Mouse (Mus musculus) intestine, embryonic 16.5 days (tissue): ENCODE measurements at regions not wholly inside any gene's neighbourhood (a gene's known extent, or its start where the extent isn't known, plus 50 kb on each side); places are given as distances from the start of the nearest gene placed in this dataset.

Source experiments
- ATAC-seq: fragments of 200-750 bp; cut with Nextera tagmentation; 2 replicates; pipeline ENCODE4 v1.8.0; 2017; ENCODE audit warnings: moderate TSS enrichment, moderate library complexity
- H3K27ac ChIP-seq: fragments of 300-500 bp; sonication (generic); 2 replicates; pipeline ENCODE4 v1.5.1; 2014; ENCODE audit warnings: mild to moderate bottlenecking, low read length
- H3K27me3 ChIP-seq: fragments of 300-500 bp; sonication (generic); replicated peaks from 2 replicates; pipeline ENCODE4 v1.6.1; 2014; ENCODE audit warnings: low read length, control low read depth, mixed read lengths; ENCODE audit not compliant: control insufficient read depth, insufficient read depth
- H3K36me3 ChIP-seq: fragments of 300-500 bp; sonication (generic); 2 replicates; pipeline ENCODE4 v1.6.1; 2014; ENCODE audit warnings: low read length, control low read depth; ENCODE audit not compliant: control insufficient read depth, insufficient read depth
- H3K4me1 ChIP-seq: fragments of 300-500 bp; sonication (generic); 2 replicates; pipeline ENCODE4 v1.6.1; 2014; ENCODE audit warnings: low read length, control low read depth, mixed read lengths; ENCODE audit not compliant: control insufficient read depth, insufficient read depth
- H3K4me2 ChIP-seq: fragments of 300-500 bp; sonication (generic); 2 replicates; pipeline ENCODE4 v1.6.1; 2014; ENCODE audit warnings: low read depth, low read length, control low read depth
- H3K4me3 ChIP-seq: fragments of 300-500 bp; sonication (generic); 2 replicates; pipeline ENCODE4 v1.5.1; 2014; ENCODE audit warnings: mild to moderate bottlenecking, low read length
- H3K9ac ChIP-seq: fragments of 300-500 bp; sonication (generic); 2 replicates; pipeline ENCODE4 v1.6.1; 2014; ENCODE audit warnings: low read depth, low read length
- H3K9me3 ChIP-seq: fragments of 300-500 bp; sonication (generic); 2 replicates; pipeline ENCODE4 v1.6.1; 2016; ENCODE audit warnings: low read length, control low read depth; ENCODE audit not compliant: control insufficient read depth
- WGBS: fragments of 180-500 bp; shearing (Covaris S2); extraction: QIAGEN DNeasy Blood & Tissue Kit; methylation state at CpG from one replicate; pipeline ENCODE4 v1.1.7; 2014; 5-methylcytosine and 5-hydroxymethylcytosine counted together

DNA sequence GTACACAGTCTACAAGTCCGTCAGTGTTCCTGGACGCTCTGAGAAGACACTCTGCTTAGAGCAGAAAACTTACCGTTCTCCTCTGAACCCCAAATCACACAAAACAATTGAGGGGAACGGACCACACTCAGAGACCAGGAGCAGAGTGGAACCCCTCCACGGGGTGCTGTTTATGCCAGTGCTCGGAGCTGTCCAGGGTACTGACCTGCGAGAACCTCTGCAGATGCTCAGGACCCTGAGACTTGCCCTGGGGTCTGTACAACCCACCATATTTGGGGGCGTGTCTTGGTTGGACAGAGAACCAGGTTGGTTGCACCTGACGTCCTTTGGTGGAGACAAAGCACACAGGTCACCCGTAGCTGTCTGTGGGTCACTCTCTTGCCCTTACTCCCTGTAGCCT lies 177.3 kb upstream of the Mvb12b start:
- Histone ChIP-seq H3K27me3 (no peaks in the 10 kb centered on the region), H3K4me2 (no peak overlapping the region), H3K4me3 (no peak overlapping the region), H3K9ac (no peak overlapping the region), H3K36me3 (no peaks in the 10 kb centered on the region), H3K9me3 (no peaks in the 10 kb centered on the region), H3K27ac (no peak overlapping the region), H3K4me1 (no peaks in the 10 kb centered on the region)
- WGBS = 37% methylated on average over 10 of the region's 10 CpGs
- no peak for ATAC-seq

DNA sequence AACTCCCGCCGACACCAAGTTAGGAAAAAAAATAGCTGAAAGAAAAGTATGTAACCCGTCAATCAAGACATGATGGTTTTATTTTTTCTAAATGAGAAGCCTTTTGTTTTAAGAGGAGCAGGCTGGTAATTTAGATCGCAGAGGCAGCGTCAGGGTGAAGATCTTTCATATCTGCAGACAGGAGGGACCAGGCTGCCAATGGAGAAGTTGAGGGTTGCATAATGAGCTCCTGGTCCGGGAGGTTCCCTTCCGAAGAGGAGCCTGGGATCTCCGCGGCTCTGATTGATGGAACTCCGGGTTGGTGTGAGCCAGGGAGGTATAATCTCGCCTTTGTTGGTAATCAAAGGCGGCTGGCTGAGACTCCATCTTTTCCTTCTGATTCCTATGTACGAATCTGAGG lies 168.8 kb upstream of the Mvb12b start:
- no peak overlapping the region for H3K4me2 ChIP-seq

DNA sequence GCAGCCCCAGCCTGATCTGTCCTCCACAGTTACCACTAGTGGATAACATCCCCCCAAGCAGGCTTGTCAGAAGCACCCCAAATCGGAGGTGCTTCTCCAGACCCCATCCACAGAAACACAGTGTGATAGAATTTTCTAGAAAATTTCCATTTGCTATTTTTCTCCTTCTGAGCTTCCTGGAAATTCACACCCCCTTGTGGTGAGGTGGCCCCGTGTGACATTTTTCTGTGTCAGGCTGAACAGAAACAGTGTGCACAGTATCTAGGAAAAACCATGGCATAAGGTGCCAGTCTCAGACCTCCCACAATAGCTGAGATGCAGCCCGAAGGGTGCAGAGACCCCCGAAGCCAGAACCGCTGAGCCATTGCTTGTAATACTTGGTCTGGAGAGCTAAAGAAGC lies 155.3 kb upstream of the Mvb12b start:
- WGBS = 86% methylated on average over 5 of the region's 5 CpGs
- no peak overlapping the region for H3K4me2 ChIP-seq
- no peak overlapping the region for H3K9ac ChIP-seq

More for the DNA sequence above, 168.8 kb upstream of the Mvb12b start:
- Histone ChIP-seq H3K36me3 (no peaks in the 10 kb centered on the region), H3K4me1 (no peaks in the 10 kb centered on the region), H3K27ac (no peak overlapping the region), H3K9ac (no peak overlapping the region), H3K27me3 (no peaks in the 10 kb centered on the region), H3K9me3 (no peaks in the 10 kb centered on the region), H3K4me3 (no peak overlapping the region)
- ATAC-seq = no peak
- 74% methylated on average over 13 of the region's 13 CpGs for WGBS

DNA sequence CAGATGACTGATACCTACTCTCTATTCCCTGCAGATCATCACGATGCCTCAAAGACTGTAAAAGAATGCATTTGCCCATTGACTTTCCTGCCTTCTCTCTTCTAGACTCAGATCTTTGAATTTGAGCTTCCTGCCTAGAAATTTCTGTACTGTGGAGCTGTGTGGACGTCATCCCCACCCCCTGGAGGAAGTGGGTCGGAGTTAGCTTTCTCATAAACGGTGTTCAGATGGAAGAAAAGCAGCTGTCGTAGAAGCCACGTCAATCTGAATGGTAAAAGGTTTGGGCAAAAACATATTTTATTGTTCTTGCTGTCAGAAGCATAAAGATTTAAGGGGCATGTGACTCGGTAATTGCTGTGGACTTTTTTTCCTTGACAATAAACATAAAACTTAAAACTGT lies 154.6 kb upstream of the Mvb12b start:
- Histone ChIP-seq H3K36me3 (no peaks in the 10 kb centered on the region), H3K27me3 (no peaks in the 10 kb centered on the region), H3K27ac (no peak overlapping the region), H3K4me3 (no peak overlapping the region), H3K9me3 (no peaks in the 10 kb centered on the region), H3K9ac (no peak overlapping the region), H3K4me1 (no peaks in the 10 kb centered on the region), H3K4me2 (no peak overlapping the region)
- WGBS = 37% methylated on average over 7 of the region's 7 CpGs
- no peak for ATAC-seq

More for the DNA sequence above, 155.3 kb upstream of the Mvb12b start:
- no peaks in the 10 kb centered on the region for H3K4me1 ChIP-seq
- ATAC-seq = no peak
- no peak overlapping the region for H3K4me3 ChIP-seq
- H3K27me3 ChIP-seq = no peaks in the 10 kb centered on the region
- no peak overlapping the region for H3K27ac ChIP-seq
- H3K9me3 ChIP-seq = no peaks in the 10 kb centered on the region
- H3K36me3 ChIP-seq = no peaks in the 10 kb centered on the region

DNA sequence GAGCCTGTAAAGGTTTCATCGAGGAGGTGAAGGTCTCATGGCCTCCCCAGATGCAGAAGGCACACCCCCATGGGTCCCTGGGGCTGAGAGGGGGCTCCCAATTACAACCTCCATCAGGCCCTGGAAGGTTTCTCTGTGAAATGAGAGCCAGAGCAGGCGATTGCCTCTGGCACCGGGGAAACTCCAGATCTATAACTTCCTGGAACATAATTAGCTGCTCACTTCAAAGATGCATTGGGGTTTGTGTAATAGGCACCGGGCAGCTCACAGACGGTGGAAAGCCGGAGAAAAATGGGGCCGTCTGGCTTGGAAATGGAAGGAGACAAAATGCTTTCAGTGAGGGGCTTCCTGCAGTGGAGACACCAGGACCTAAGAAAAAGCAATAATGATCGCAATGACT lies 151.2 kb upstream of the Mvb12b start:
- ATAC-seq = no peak
- H3K4me2 ChIP-seq = no peak overlapping the region
- H3K27me3 ChIP-seq = no peaks in the 10 kb centered on the region
- H3K36me3 ChIP-seq = no peaks in the 10 kb centered on the region
- no peaks in the 10 kb centered on the region for H3K9me3 ChIP-seq
- H3K27ac ChIP-seq = no peak overlapping the region
- WGBS = 59% methylated on average over 8 of the region's 8 CpGs
- H3K4me1 ChIP-seq = no peaks in the 10 kb centered on the region
- H3K9ac ChIP-seq = no peak overlapping the region
- no peak overlapping the region for H3K4me3 ChIP-seq

DNA sequence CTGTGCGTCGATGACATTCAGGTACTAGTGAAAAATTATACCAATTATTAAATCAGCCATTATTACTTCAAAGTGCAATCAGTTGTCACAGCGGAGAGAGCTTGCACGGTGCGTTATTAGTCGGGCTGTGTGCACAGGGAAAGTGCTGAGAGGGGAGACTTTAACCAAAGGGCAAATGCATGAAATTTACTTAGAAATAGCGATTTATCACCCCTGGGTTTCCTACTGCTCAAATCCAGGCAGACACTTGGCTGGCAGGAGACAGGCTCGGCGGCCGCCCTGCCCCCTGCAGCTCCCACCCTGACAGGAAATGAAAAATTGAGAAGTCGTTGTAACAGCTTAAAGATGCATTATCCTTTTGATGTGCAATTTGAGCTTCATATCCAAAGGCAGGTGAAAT lies 145.5 kb upstream of the Mvb12b start:
- Histone ChIP-seq H3K9me3 (no peaks in the 10 kb centered on the region), H3K4me2 (no peak overlapping the region), H3K4me1 (peaks cover 7% of the 10 kb centered on the region), H3K27ac (no peak overlapping the region), H3K4me3 (no peak overlapping the region), H3K27me3 (no peaks in the 10 kb centered on the region), H3K36me3 (no peaks in the 10 kb centered on the region), H3K9ac (no peak overlapping the region)
- WGBS = 46% methylated on average over 11 of the region's 11 CpGs
- ATAC-seq = no peak

DNA sequence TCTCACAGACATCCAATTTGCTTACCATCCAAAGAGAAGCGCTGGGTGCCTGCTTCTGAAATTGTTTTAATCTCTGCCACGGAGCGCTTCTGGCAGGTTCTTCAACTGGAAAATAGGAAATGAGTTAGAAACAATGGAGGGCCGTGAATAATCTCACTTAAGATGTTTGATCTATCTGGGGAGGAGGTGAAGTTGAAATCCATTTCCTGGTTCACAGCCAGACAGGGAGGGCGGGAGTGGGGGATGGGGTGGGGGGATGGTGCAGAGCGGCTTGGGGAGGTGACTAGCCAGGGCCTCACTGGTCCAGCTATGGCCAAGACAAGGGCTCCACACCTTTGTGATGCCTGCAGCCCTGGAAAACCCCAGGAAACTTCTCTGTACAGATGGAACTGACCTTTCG lies 143.7 kb upstream of the Mvb12b start:
- Histone ChIP-seq H3K4me1 (peaks cover 7% of the 10 kb centered on the region), H3K27me3 (no peaks in the 10 kb centered on the region), H3K9me3 (no peaks in the 10 kb centered on the region), H3K4me2 (no peak overlapping the region), H3K4me3 (no peak overlapping the region), H3K27ac (no peak overlapping the region), H3K36me3 (no peaks in the 10 kb centered on the region), H3K9ac (no peak overlapping the region)
- ATAC-seq = no peak
- WGBS = 29% methylated on average over 7 of the region's 7 CpGs

DNA sequence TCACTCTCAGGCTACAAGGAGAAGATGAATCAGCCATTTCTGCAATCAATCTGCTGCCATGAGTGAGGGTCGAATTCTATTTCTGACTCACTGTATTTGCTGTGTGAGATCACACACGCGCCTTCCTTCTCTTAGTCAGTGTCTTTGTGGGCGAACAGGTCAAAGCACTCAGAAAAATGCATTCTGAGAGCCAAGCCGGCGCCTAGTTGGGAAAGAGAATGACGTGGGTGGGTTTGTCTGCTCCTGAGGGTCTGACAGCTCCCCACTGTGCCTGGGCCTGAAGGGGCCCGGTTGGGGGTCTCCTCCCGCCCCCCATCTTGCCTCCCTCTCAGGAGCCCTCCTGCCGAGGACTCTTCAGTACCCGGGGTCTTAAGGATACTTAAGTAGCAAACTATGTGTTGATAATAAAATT lies 143.3 kb upstream of the Mvb12b start:
- no peak overlapping the region for H3K27ac ChIP-seq
- no peak overlapping the region for H3K4me2 ChIP-seq
- no peaks in the 10 kb centered on the region for H3K36me3 ChIP-seq
- H3K9ac ChIP-seq = no peak overlapping the region
- no peaks in the 10 kb centered on the region for H3K9me3 ChIP-seq
- H3K27me3 ChIP-seq = no peaks in the 10 kb centered on the region
- no peak for ATAC-seq
- WGBS = 11% methylated on average over 11 of the region's 11 CpGs
- H3K4me3 ChIP-seq = no peak overlapping the region
- H3K4me1 ChIP-seq = peaks cover 7% of the 10 kb centered on the region

DNA sequence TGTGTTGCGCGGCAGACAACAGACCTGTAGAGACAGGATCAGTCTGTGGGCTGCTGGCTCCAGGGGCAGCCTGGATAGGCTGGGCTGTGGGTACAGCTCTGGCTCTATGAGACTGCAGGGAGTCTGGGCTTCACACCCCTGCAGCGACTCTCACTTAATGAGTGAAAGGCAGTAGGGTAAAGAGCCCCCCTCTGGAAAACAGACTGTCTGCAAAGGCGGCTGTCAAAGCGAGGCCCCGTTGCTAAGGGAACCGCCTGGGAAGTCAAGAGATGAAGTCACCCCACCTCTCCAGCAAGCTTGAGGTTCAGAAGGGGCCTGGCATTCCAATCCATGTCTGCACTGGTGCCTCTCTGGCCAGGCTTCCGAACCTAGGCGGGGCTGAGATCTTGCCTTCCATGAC lies 139.7 kb upstream of the Mvb12b start:
- no peak for ATAC-seq
- no peak overlapping the region for H3K4me2 ChIP-seq

DNA sequence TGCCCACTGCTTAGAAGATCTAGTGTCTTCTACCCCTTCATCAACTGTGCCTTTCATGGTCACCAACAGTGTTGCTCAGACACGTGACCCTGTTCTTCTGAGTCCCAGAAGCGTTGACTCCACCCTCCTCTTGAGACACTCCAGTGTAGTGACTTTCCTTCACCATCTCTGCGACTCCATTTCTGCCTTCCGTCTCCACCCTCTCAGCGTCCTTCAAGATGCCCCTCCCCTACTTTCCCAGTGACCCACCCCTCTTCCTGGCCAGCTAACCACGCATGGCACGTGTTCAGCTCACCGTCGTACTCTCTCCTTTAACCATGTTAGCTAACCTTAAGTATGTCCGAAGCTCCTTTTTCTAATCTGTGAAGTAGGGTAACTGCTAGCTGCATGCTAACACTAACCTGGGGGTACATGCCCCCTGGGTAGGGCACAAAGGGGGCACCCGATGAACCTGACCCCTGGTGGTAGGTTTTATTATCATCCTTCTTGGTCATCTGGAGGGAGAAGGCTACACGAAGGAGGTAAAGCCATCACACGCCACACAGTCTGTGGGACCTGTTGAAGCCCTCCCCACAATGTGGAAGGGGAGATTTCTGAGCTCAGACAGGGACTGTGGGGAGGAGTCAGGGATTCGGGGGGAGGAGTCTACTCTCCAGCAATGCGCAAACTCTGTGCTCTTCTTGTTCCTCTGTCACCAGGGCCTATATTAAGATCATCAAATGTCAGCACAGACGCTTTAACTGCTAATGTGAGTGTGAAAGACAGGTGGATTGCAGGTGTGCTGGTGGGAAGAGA lies 139.0 kb upstream of the Mvb12b start:
- H3K9ac ChIP-seq = no peak overlapping the region
- H3K36me3 ChIP-seq = no peaks in the 10 kb centered on the region
- no peaks in the 10 kb centered on the region for H3K27me3 ChIP-seq
- H3K27ac ChIP-seq = no peak overlapping the region
- 68% methylated on average over 16 of the region's 16 CpGs for WGBS
- peaks cover 7% of the 10 kb centered on the region for H3K4me1 ChIP-seq
- H3K9me3 ChIP-seq = no peaks in the 10 kb centered on the region; the same call in 1 of the 2 replicates
- ATAC-seq = no peak
- no peak overlapping the region for H3K4me2 ChIP-seq
- no peak overlapping the region for H3K4me3 ChIP-seq

More for the DNA sequence above, 139.7 kb upstream of the Mvb12b start:
- Histone ChIP-seq H3K4me1 (peaks cover 7% of the 10 kb centered on the region), H3K4me3 (no peak overlapping the region), H3K27ac (no peak overlapping the region), H3K36me3 (no peaks in the 10 kb centered on the region), H3K9ac (no peak overlapping the region), H3K9me3 (no peaks in the 10 kb centered on the region), H3K27me3 (no peaks in the 10 kb centered on the region)
- WGBS = 30% methylated on average over 9 of the region's 9 CpGs
